In genomic region chr4:132428022-132428542, GRCm38 (mm10) we compare ENCODE assay signal across 11 mouse cellular contexts. TPM values are rescaled to one million over a fixed set of nuclear protein-coding genes. Genes with fewer than 3 reads are reported as not detected.
A peak's percentile ranks its signal among the peaks of the same experiment; 100 is the strongest.
DNase-seq lines count a peak whose midpoint lies in the region; ATAC-seq and TF ChIP-seq lines count a peak whose summit lies in the region.
"Had no signal": no experiment of that assay in that cellular context is flagged by ENCODE, and none has a peak within 500 bp of the region (broad histone marks: within the 10 kb centered on the region; RNA-seq: fewer than 3 reads in every experiment).

No protein-coding gene starts in this region.

- DNase-seq in G1E (ENCODE audit: low spot score), result peak; percentile 61
- DNase-seq in natural killer cell, adult 2 months (ENCODE audit: low spot score in 2 of 2), result no peak
- no peak for DNase-seq in forebrain, embryonic 10.5 days (ENCODE audit: extremely low spot score, low spot score)
- no peak for DNase-seq in neural tube, embryonic 10.5 days (ENCODE audit: extremely low spot score, low spot score)
- DNase-seq: thymus, adult 18-20 months had no signal

- peaks cover 56% of the 10 kb centered on the region for H3K4me1 ChIP-seq in G1E (ENCODE audit: insufficient read depth, low read depth, low read length)
- H3K4me1 ChIP-seq in heart, embryonic 16.5 days (ENCODE audit: control insufficient read depth, insufficient read depth, low read length), result peaks cover 11% of the 10 kb centered on the region
- H3K4me1 ChIP-seq in megakaryocyte, embryonic 14.5 days, result peaks cover 49% of the 10 kb centered on the region
- H3K4me1 ChIP-seq in forebrain, embryonic 10.5 days, result peaks cover 3% of the 10 kb centered on the region

- H3K27me3 ChIP-seq in C2C12 (ENCODE audit: control insufficient read depth, insufficient read depth, insufficient read length) (no peaks in the 10 kb centered on the region), G1E (ENCODE audit: insufficient read depth, low read length) (no peaks in the 10 kb centered on the region)
- H3K27me3 ChIP-seq in heart, embryonic 16.5 days (ENCODE audit: control insufficient read depth, insufficient read depth, low read length), result no peaks in the 10 kb centered on the region
- H3K27me3 ChIP-seq in megakaryocyte, embryonic 14.5 days (replicated peaks), result no peaks in the 10 kb centered on the region
- H3K27me3 ChIP-seq in forebrain, embryonic 10.5 days (ENCODE audit: poor library complexity, severe bottlenecking), result no peaks in the 10 kb centered on the region
- H3K27me3 ChIP-seq: limb, embryonic 15.5 days had no signal

- H3K9me3 ChIP-seq in G1E (replicated peaks), result no peaks in the 10 kb centered on the region
- H3K9me3 ChIP-seq in heart, embryonic 16.5 days (replicated peaks; ENCODE audit: control insufficient read depth, low read length), result 0 out of 2 replicates have a peak, but pooled peaks cover 2% of the 10 kb centered on the region
- no peaks in the 10 kb centered on the region for H3K9me3 ChIP-seq in megakaryocyte, embryonic 14.5 days
- no peaks in the 10 kb centered on the region for H3K9me3 ChIP-seq in forebrain, embryonic 10.5 days
- H3K9me3 ChIP-seq: embryonic facial prominence, embryonic 10.5 days; limb, embryonic 15.5 days had no signal

- 13% methylated on average over 9 of the region's 9 CpGs for WGBS in heart, embryonic 16.5 days
- WGBS in forebrain, embryonic 10.5 days, result 73% methylated on average over 9 of the region's 9 CpGs

- TF ChIP-seq CTCF in C2C12 (IDR thresholded peaks at IDR 0.05; ENCODE audit: control insufficient read depth, insufficient read depth, insufficient read length) (no peak), G1E (IDR thresholded peaks at IDR 0.05; ENCODE audit: low read depth, low read length) (no peak)

- no peak overlapping the region for H3K4me3 ChIP-seq in C2C12 (ENCODE audit: insufficient read depth, poor library complexity, severe bottlenecking)
- H3K4me3 ChIP-seq in G1E (ENCODE audit: low read depth, low read length), result no peak overlapping the region
- no peak overlapping the region for H3K4me3 ChIP-seq in heart, embryonic 16.5 days (ENCODE audit: low read length)
- peak overlapping the region; percentile 51 for H3K4me3 ChIP-seq in megakaryocyte, embryonic 14.5 days (replicated peaks)
- H3K4me3 ChIP-seq in forebrain, embryonic 10.5 days, result no peak overlapping the region
- H3K4me3 ChIP-seq: embryonic facial prominence, embryonic 10.5 days; limb, embryonic 15.5 days had no signal

- H3K79me3 ChIP-seq in C2C12 (ENCODE audit: low read depth), result no peaks in the 10 kb centered on the region

- H3K27ac ChIP-seq in heart, embryonic 16.5 days (ENCODE audit: low read length), result peak overlapping the region; percentile 76
- H3K27ac ChIP-seq in forebrain, embryonic 10.5 days, result no peak overlapping the region
- H3K27ac ChIP-seq: embryonic facial prominence, embryonic 10.5 days; kidney, postnatal 0 days; limb, embryonic 15.5 days had no signal

- peak; percentile 94 for ATAC-seq in G1E (ENCODE audit: extremely low read depth, insufficient number of reproducible peaks, low FRiP score, poor library complexity, severe bottlenecking)
- peak; percentile 89 for ATAC-seq in heart, embryonic 16.5 days (replicated peaks; ENCODE audit: extremely low read depth, insufficient read depth, low FRiP score)

- H3K36me3 ChIP-seq in C2C12 (ENCODE audit: control insufficient read depth, insufficient read depth) (no peaks in the 10 kb centered on the region), G1E (replicated peaks) (no peaks in the 10 kb centered on the region)
- no peaks in the 10 kb centered on the region for H3K36me3 ChIP-seq in heart, embryonic 16.5 days (ENCODE audit: control insufficient read depth, insufficient read depth)
- no peaks in the 10 kb centered on the region for H3K36me3 ChIP-seq in megakaryocyte, embryonic 14.5 days (replicated peaks; ENCODE audit: low read length)
- no peaks in the 10 kb centered on the region for H3K36me3 ChIP-seq in forebrain, embryonic 10.5 days (replicated peaks)
- H3K36me3 ChIP-seq: embryonic facial prominence, embryonic 10.5 days; limb, embryonic 15.5 days had no signal

- no peaks in the 10 kb centered on the region for H3K79me2 ChIP-seq in C2C12 (ENCODE audit: control insufficient read depth, insufficient read depth)

- H3K9ac ChIP-seq in heart, embryonic 16.5 days (ENCODE audit: low read length), result peak overlapping the region; percentile 30; the same call in 1 of the 2 replicates
- H3K9ac ChIP-seq: limb, embryonic 15.5 days had no signal

- H3K4me2 ChIP-seq in heart, embryonic 16.5 days (ENCODE audit: low read depth, low read length), result peak overlapping the region; percentile 23; the same call in 1 of the 2 replicates
- H3K4me2 ChIP-seq: limb, embryonic 15.5 days had no signal

- no peak overlapping the region for H3ac ChIP-seq in C2C12 (ENCODE audit: control insufficient read depth, insufficient read length, low read depth)

TF ChIP-seq in C2C12, 6 proteins besides CTCF, POLR2A, EP300 and RAD21:
- peak; percentile 30 for TF ChIP-seq MYOD1 (IDR thresholded peaks at IDR 0.05; ENCODE audit: control insufficient read depth, insufficient read length, low read depth)
- no peak for TF ChIP-seq MYOG (IDR thresholded peaks at IDR 0.05; ENCODE audit: control insufficient read depth, extremely low read depth, insufficient read length)

RNA-seq across cellular contexts. Expression of gene Phactr4, which starts 5.8 kb away (rescaled TPM):
- polyA plus RNA-seq in C2C12 (2012; fragmentation: generic; extraction: Trizol) (21.8 TPM), G1E (2012) (15.0 and 15.2 TPM in 2 replicates)
- total RNA-seq in G1E (2014; fragmentation: Nextera tagmentation) (72.5 and 86.2 TPM in 2 replicates), G1E (2017) (5.5 and 7.7 TPM in 2 replicates)
- polyA plus RNA-seq in heart, embryonic 16.5 days (2015; fragmentation: Nextera tagmentation; extraction: Ambion mirVana), result 15.8 and 16.5 TPM in 2 replicates
- 2.1 and 3.0 TPM in 2 replicates for polyA plus RNA-seq in megakaryocyte, embryonic 14.5 days (2012; ENCODE audit: insufficient read depth, low replicate concordance)
- polyA plus RNA-seq in forebrain, embryonic 10.5 days (2016; fragmentation: Nextera tagmentation; extraction: Ambion mirVana), result 22.5 and 24.7 TPM in 2 replicates

RNA-seq across cellular contexts. Expression of gene Med18, which starts 35.6 kb away (rescaled TPM):
- polyA plus RNA-seq in C2C12 (2012; fragmentation: generic; extraction: Trizol), result 13.4 TPM
- 20.5 and 21.2 TPM in 2 replicates for total RNA-seq in G1E (2014; fragmentation: Nextera tagmentation)
- 20.9 and 22.2 TPM in 2 replicates for total RNA-seq in G1E (2017)
- polyA plus RNA-seq in G1E (2012), result 7.8 and 8.1 TPM in 2 replicates
- 14.5 and 15.9 TPM in 2 replicates for polyA plus RNA-seq in heart, embryonic 16.5 days (2015; fragmentation: Nextera tagmentation; extraction: Ambion mirVana)
- 2.3 and 2.7 TPM in 2 replicates for polyA plus RNA-seq in megakaryocyte, embryonic 14.5 days (2012; ENCODE audit: insufficient read depth, low replicate concordance)
- 39.8 and 41.8 TPM in 2 replicates for polyA plus RNA-seq in forebrain, embryonic 10.5 days (2016; fragmentation: Nextera tagmentation; extraction: Ambion mirVana)
